Mouse (Mus musculus) gonadal fat pad, adult 2 months (tissue): ENCODE measurements around the gene Sv2b. TPM values are rescaled to one million over a fixed set of nuclear protein-coding genes. Genes with fewer than 3 reads are reported as not detected.
"Not testable (repeated sequence)": the region's sequence is repeated elsewhere in the genome, so short reads cannot be mapped to it uniquely, and the experiment has no call there.

Experiments used
- DNase-seq: peaks from one replicate; pipeline ENCODE4 v3.0.0-alpha.2; 2012; ENCODE audit warnings: low read depth
- polyA plus RNA-seq: library from polyadenylated mRNA; depleted of rRNA; stranded (reverse); fragments of >200 nt; gene quantifications from 2 replicates; pipeline ENCODE4 v1.2.3, GENCODE M21; 2012

Gene Sv2b
- polyA plus RNA-seq, 1 experiment: 1.2 TPM

- DNase-seq: no peak
Measured at GRCm38 (mm10) chr7:75216180-75216579, 92.9 kb downstream of the Sv2b start.

DNA sequence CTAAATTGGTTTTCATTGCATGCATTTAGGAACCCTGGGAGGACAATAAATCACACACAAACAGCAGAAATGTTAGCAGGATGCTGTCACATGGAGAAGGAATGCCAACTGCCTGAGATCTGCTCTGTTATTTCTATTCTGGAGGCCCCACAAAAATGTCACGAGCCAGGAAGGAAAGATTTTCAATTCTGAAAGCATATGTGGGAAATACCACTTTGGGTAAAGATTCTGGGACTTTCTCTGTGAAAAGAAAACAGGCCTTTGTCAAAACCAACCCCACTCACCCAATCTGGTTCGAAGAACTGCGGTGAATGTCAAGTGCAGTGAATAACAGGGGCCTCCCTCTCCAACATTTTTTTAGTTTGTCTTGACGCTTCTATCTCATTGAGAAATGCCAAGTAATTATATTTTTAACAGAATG lies 99.8 kb downstream of the Sv2b start:
- DNase-seq: no peak

GRCm38 (mm10) chr7:75207965-75208644 lies 101.0 kb downstream of the Sv2b start:
- DNase-seq: no peak

- DNase-seq: no peak
Measured at GRCm38 (mm10) chr7:75206671-75207070, 102.4 kb downstream of the Sv2b start.

- no peak for DNase-seq
Measured at GRCm38 (mm10) chr7:75205386-75205785, 103.7 kb downstream of the Sv2b start.

DNA sequence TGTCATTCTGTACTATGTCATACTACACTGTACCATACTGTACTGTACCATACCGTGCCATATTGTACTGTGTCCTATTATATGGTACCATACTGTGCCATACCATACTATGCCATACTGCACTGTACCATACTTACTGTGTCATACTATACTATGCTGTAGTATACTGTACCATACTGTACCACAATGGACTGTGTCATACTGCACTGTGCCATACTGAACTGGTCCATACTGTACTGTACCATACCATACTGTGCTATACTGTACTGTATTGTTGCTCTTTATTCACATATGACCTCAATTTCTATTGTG lies 114.2 kb downstream of the Sv2b start:
- DNase-seq: not testable (repeated sequence)

DNA sequence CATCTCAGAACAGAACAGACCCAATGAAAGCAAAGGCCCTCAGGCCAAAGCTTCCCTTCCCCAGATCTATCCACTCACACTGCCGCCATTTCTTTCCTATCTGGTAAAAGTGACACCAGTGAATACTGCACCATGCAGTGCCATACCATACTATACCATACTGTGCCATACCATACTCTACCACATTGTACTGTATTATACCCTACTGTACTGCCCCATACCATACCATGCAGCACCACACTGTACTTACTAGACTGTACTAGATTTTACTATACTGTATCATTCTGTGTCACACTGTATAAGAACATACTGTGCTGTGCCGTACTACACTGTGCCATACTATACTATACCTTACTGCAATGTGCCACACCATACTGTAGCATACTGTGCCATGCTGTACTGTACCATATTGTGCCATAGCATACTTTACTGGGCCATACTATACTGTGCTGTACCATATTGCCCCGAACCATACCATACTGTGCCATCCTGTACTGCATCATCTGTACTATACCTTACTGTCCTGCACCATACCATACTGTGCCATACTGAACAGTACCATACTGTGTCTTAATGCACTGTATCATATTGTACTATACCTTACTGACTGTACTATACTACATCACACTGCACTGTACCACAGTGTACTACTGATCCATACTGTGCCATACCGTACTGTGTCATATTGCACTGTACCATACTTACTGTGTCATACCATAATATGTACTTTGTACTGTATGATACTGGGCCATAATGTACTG lies 114.7 kb downstream of the Sv2b start:
- DNase-seq: no peak

DNA sequence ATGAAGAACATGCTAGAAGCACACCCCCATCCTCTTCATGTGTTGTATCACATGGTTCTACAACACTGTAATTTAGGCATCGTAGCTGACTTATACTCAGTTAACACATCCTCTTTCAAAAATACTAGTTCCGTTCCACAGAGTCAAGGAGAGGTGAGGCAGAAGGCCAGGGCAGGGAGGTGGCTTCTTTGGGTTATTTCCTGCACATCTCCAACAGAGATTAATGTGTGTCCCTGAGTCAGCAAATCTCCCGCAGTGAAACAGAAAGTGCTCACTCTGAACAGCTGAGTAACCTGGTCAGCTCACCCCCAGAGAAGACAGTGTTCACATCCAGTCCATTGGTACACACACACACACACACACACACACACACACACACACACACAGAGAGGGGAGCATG lies 118.9 kb downstream of the Sv2b start:
- no peak for DNase-seq

- no peak for DNase-seq
Measured at GRCm38 (mm10) chr7:75175042-75175441, 134.0 kb downstream of the Sv2b start.

- DNase-seq: no peak
Measured at GRCm38 (mm10) chr7:75167481-75167880, 141.6 kb downstream of the Sv2b start.

DNA sequence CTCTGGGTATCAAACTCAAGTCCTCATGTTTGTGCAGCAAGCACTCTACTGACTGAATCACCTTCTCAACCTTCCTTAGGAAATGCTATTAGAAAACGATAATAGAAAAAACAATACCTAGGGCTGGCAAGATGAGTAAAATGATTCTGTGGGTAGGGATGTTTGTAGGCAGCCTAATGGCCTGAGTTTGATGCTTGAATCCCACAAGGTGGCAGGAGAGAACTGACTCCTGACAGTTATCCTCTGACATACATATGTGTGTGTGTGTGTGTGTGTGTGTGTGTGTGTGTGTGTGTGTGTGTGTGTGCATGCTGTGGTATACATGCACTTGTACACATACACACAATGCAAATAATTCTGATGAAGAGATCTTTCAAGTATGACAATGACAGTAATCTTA lies 161.9 kb downstream of the Sv2b start:
- DNase-seq: no peak

GRCm38 (mm10) chr7:75142800-75143199 lies 166.3 kb downstream of the Sv2b start:
- DNase-seq: no peak

DNA sequence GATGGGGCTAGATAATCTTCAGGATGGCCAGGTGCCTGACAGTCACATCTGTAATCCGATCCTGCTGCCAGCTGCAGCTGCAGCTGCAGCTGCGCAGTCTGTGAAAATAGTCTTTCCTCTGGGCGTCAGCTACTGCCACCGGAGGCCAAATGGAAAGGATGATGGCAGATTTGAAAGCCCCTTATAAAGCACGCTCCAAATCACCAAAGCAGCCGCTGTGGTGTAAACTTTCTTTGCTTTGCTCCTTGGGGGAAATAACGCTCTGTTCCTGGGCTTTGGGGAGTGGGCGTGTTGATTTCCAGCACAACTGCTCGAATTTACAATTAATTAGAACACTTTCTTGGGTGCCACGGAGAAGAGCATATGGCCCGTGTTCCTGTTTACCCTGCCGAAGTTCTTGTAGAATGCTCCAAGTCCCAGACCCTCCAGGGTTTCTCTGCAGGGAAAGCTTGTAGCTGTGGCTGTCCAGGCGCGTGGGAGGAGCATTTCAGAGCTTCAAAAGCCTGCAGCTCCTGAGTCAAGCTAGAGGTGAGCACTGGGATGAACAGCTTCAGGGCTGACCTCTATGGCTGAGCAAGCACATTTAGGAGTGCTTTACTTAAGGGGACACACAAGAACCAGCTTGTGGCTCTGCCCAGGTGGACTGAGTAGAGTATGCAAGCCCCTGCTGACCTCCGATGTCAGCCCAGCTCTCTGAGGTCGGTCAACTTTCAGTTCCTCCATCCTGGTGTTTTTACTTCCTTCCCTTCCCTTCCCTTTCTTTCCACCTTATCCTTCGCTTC lies 167.0 kb downstream of the Sv2b start:
- DNase-seq: no peak

DNA sequence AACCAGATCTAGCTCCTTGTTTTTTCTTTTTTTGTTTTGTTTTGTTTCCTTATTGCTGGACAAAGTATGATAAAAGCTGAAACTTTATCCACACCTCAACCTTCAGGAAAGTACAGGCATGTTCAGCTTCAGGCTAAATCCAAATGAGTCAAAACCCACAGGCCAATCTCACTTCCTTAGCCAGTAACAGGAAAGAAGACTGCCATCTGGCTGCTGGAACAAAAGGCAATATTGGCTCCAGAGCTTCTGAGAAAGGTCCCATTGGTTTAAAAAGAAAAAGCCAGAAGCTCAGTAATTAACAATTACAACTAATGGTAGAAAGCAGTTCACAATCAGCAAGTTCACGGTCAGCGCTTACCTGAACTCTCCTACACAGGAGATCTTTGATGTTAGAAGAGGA lies 169.8 kb downstream of the Sv2b start:
- no peak for DNase-seq

- DNase-seq: no peak
Measured at GRCm38 (mm10) chr7:75134710-75135617, 174.1 kb downstream of the Sv2b start.

GRCm38 (mm10) chr7:75128036-75128435 lies 181.0 kb downstream of the Sv2b start:
- DNase-seq: no peak

- no peak for DNase-seq
Measured at GRCm38 (mm10) chr7:75124067-75124466, 185.0 kb downstream of the Sv2b start.

DNA sequence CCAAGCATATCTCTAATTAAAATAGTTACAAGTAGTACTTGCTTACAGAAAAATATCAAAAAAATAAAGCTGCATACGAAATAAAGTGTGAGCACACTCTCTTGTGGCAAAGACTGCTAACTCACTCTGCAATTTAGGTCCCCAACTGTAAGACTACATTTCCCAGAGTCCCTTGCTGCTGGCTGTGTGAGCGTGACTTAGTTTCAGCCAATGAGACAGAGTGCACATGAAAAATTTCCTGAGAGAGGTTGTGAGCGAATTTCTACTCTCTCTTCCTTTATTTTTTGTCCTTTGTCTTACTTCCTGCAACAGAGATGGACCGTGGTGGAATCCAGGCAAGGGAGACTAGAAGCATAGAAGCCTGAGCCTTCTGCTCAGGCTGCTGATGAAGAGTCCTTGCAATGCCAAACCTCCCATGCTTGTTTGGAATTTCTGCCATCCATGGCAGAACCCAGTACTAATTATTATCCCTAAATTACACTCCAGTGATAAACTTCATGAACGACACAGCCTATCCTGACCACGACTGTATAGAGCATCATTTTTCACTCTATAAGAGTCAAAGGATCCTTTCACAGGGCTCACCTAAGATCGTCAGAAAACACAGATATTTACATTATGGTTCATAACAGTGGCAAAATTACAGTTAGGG lies 190.9 kb downstream of the Sv2b start:
- DNase-seq: no peak

- DNase-seq: peak; percentile 27
Measured at GRCm38 (mm10) chr7:75110689-75111088, 198.4 kb downstream of the Sv2b start.

DNA sequence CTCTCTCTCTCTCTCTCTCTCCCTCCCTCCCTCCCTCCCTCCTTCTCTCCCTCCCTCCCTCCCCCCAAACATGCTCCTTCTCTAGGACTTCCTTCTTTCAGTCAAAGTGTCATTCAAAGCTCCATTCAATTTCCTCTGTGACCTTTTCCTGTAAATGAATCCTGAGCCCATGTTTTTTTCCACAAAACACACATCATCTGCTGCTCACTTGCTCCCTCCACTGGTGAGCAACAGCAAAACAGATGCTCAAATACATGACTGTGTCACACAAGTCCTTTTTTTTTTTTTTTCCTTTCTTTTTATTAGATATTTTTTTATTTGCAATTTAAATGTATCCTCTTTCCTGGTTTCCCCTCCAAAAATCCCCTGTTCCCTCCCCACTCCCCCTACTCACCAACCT lies 201.6 kb downstream of the Sv2b start:
- DNase-seq: no peak

DNA sequence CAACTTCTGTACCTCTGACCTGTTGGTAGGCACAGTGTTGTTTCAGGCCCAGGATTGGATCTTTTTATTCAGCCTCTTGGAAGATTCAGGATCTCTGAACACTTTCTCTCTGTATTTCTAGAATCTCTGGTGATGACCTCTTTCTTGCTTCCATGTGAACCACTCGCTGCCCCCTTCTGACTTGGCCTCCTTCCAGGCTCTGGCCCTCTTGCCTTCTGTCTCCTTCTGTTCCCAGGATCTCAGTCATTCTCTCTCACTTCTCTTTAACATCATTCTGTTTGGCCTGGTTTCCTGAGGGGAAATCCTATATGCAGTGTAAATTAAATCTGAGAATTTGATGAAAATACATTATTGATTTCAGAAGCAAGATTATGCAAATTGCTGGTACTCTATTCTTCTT lies 205.2 kb downstream of the Sv2b start:
- no peak for DNase-seq
